Mouse (Mus musculus) cortical plate, adult 2 months (tissue): ENCODE results near the gene Tmem237.

Source experiments
- CTCF ChIP-seq: fragments of 200-500 bp; IDR thresholded peaks from 2 replicates; pipeline ENCODE4 v1.5.1; 2011; ENCODE audit warnings: mild to moderate bottlenecking, control low read depth, low read length; ENCODE audit not compliant: insufficient read depth; ENCODE audit errors: extremely low read depth
- POLR2A ChIP-seq: fragments of 200-500 bp; IDR thresholded peaks from 2 replicates; pipeline ENCODE4 v1.6.1; 2011; ENCODE audit warnings: mild to moderate bottlenecking, low read length, control low read depth; ENCODE audit not compliant: insufficient read depth; ENCODE audit errors: extremely low read depth

- TF ChIP-seq CTCF = no peak
- TF ChIP-seq POLR2A = no peak
These were observed 32.1 kb upstream of the Tmem237 start for GRCm38 (mm10) chr1:59152346-59152745.
